Mouse (Mus musculus): ENCODE data around the gene Cspg5.

DNA sequence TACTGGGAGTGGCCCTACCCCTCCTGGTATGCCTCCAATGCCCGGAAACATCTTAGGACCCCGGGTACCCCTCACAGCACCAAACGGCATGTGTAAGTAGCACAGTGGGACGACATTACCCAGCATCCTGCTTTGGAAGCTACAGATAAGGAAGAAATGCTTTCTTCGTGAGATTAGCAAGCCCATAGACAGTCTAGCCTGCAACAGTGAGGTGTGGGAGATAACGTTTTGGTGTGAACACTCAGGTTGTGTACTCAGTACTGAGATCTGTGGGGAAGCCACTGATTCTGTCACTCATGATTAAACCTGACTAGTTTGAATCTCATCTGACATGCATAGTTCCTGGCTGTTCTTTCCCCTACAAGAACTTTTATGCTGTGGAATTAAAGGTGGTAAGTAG, 8.6 kb upstream of the Cspg5 start:
- TF ChIP-seq TAL1 (IDR thresholded peaks at IDR 0.05; ENCODE audit: low read length), result no peak
- TF ChIP-seq GATA1 (IDR thresholded peaks at IDR 0.05; ENCODE audit: low read length), result no peak
